Mouse (Mus musculus): Measurements from ENCODE around the gene Cdk2ap2. TPM values are rescaled to one million over a fixed set of nuclear protein-coding genes. Genes with fewer than 3 reads are reported as not detected.

Gene Cdk2ap2
- polyA plus RNA-seq, 1 experiment = 296 TPM

DNA sequence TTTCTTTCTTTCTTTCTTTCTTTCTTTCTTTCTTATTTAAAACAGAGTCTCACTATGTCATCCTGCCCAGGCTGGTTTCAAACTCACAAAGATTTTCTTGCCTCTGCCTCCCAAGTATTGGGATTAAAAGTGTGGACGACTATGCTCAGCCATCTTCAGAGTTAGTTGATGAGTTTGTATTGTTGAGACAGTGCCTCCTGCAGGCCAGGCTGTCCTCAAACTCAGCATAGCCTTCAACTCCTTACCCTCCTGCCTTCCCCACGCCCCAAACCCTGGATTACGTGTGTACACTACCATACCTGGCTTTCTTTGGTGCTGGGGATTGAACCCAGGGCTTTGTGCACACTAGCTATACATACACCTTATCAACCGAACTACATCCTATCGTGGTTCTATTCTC lies 39.5 kb downstream of the Cdk2ap2 start:
- no peak for DNase-seq
- no peak for TF ChIP-seq CTCF (IDR thresholded peaks at IDR 0.05; ENCODE audit: borderline replicate concordance, control insufficient read depth, extremely low read depth, insufficient read depth, low read length, poor library complexity)
- TF ChIP-seq POLR2A (IDR thresholded peaks at IDR 0.05; ENCODE audit: control insufficient read depth, extremely low read depth, insufficient read depth, low read length, poor library complexity) = no peak
- Histone ChIP-seq H3K27ac (ENCODE audit: control insufficient read depth, insufficient read depth, low read length) (no peak overlapping the region), H3K36me3 (ENCODE audit: control insufficient read depth, insufficient read depth, low read length) (peaks cover 9% of the 10 kb centered on the region), H3K4me3 (ENCODE audit: control insufficient read depth, insufficient read depth, low read length) (no peak overlapping the region), H3K4me1 (replicated peaks; ENCODE audit: control insufficient read depth, insufficient read depth, low read length) (peaks cover 14% of the 10 kb centered on the region; the same call in 1 of the 2 replicates), H3K27me3 (ENCODE audit: control insufficient read depth, insufficient read depth, low read length) (no peaks in the 10 kb centered on the region)
- 89% methylated on average over 5 of the region's 5 CpGs for WGBS

DNA sequence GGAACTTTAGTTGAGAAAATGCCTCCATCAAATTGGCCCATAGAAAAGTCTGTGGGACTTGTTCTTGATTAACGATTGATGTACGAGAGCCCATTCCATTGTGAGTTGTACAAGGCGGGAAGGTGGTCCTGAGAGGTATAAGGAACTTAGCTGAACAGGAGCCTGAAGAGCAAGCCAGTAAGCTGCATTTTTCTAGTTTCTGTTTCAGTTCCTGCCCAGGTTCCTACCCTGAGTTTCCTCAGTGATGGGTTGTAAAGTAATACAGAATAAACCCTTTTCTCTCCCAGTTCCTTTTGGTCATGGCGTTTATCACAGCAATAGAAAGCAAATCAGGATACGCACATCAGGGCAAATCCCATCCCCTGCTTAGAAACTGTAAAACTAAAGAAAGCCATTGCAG lies 40.9 kb downstream of the Cdk2ap2 start:
- no peak for TF ChIP-seq POLR2A (IDR thresholded peaks at IDR 0.05; ENCODE audit: control insufficient read depth, extremely low read depth, insufficient read depth, low read length, poor library complexity)
- TF ChIP-seq CTCF (IDR thresholded peaks at IDR 0.05; ENCODE audit: borderline replicate concordance, control insufficient read depth, extremely low read depth, insufficient read depth, low read length, poor library complexity) = no peak
- Histone ChIP-seq H3K27ac (ENCODE audit: control insufficient read depth, insufficient read depth, low read length) (no peak overlapping the region), H3K36me3 (ENCODE audit: control insufficient read depth, insufficient read depth, low read length) (peaks cover 2% of the 10 kb centered on the region), H3K4me3 (ENCODE audit: control insufficient read depth, insufficient read depth, low read length) (no peak overlapping the region), H3K4me1 (replicated peaks; ENCODE audit: control insufficient read depth, insufficient read depth, low read length) (peaks cover 14% of the 10 kb centered on the region; the same call in 1 of the 2 replicates), H3K27me3 (ENCODE audit: control insufficient read depth, insufficient read depth, low read length) (no peaks in the 10 kb centered on the region)
- DNase-seq = no peak
- WGBS = 72% methylated on average over 5 of the region's 5 CpGs

DNA sequence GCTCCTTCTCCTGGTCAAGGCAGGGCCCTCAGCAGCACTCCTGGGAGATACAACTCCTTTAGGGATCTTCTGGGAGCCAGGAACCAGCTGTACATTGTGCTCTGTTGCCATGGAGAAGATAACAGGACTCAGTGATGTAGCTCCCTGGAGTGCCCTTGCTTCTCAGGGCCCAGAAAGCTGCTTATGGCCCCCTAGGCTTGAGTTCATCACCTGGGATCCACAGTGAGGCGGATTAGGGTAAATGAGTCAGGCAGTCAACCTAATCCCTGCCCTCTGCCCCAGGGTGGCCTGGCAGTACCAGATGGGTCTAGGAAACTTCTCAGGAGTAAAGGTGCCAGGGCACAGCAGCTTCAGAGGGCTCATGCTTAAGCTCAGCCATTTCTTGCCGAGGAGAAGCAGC lies 42.5 kb downstream of the Cdk2ap2 start, which contains the start of gene Gpr152:
Gene Gpr152 (plus strand): TSS at position 342 of the 400 bp plus-strand sequence.
- Histone ChIP-seq H3K27ac (ENCODE audit: control insufficient read depth, insufficient read depth, low read length) (no peak within 1 kb of the TSS), H3K4me1 (replicated peaks; ENCODE audit: control insufficient read depth, insufficient read depth, low read length) (peaks cover 22% of the 10 kb centered on the region)
- TF ChIP-seq POLR2A (IDR thresholded peaks at IDR 0.05; ENCODE audit: control insufficient read depth, extremely low read depth, insufficient read depth, low read length, poor library complexity) = no peak
- TF ChIP-seq CTCF (IDR thresholded peaks at IDR 0.05; ENCODE audit: borderline replicate concordance, control insufficient read depth, extremely low read depth, insufficient read depth, low read length, poor library complexity) = no peak

DNA sequence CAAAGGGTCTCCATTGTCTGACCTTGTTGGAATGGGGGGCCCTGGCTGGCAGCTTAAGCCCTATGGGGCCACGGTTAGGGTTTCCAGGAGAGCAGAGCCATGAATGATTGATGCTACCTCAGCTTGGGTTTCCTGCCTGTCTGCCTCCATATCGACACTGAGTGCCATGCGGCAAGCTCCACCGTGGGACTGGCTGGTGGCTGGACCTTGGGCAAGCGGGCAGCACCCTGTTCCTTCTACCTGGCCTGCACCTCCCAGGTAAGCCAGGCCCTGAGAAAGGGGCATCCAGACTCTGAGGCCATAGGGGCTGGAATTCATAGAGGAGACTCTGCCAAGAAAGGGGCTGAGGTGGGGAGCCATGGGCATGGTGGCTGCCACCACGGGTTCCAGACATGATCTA lies 43.2 kb downstream of the Cdk2ap2 start:
- Histone ChIP-seq H3K4me1 (replicated peaks; ENCODE audit: control insufficient read depth, insufficient read depth, low read length) (peaks cover 26% of the 10 kb centered on the region), H3K27me3 (ENCODE audit: control insufficient read depth, insufficient read depth, low read length) (no peaks in the 10 kb centered on the region), H3K4me3 (ENCODE audit: control insufficient read depth, insufficient read depth, low read length) (no peak overlapping the region), H3K36me3 (ENCODE audit: control insufficient read depth, insufficient read depth, low read length) (no peaks in the 10 kb centered on the region), H3K27ac (ENCODE audit: control insufficient read depth, insufficient read depth, low read length) (no peak overlapping the region)
- no peak for TF ChIP-seq CTCF (IDR thresholded peaks at IDR 0.05; ENCODE audit: borderline replicate concordance, control insufficient read depth, extremely low read depth, insufficient read depth, low read length, poor library complexity)
- TF ChIP-seq POLR2A (IDR thresholded peaks at IDR 0.05; ENCODE audit: control insufficient read depth, extremely low read depth, insufficient read depth, low read length, poor library complexity) = no peak
- no peak for DNase-seq
- WGBS = 92% methylated on average over 6 of the region's 6 CpGs

More for the DNA sequence above, 42.5 kb downstream of the Cdk2ap2 start, which contains the start of gene Gpr152:
- no peak within 1 kb of the TSS for H3K4me3 ChIP-seq (ENCODE audit: control insufficient read depth, insufficient read depth, low read length)
- H3K36me3 ChIP-seq (ENCODE audit: control insufficient read depth, insufficient read depth, low read length) = no peaks in the 10 kb centered on the region
- DNase-seq = no peak
- no peaks in the 10 kb centered on the region for H3K27me3 ChIP-seq (ENCODE audit: control insufficient read depth, insufficient read depth, low read length)
- WGBS = 98% methylated on average over 2 of the region's 2 CpGs

DNA sequence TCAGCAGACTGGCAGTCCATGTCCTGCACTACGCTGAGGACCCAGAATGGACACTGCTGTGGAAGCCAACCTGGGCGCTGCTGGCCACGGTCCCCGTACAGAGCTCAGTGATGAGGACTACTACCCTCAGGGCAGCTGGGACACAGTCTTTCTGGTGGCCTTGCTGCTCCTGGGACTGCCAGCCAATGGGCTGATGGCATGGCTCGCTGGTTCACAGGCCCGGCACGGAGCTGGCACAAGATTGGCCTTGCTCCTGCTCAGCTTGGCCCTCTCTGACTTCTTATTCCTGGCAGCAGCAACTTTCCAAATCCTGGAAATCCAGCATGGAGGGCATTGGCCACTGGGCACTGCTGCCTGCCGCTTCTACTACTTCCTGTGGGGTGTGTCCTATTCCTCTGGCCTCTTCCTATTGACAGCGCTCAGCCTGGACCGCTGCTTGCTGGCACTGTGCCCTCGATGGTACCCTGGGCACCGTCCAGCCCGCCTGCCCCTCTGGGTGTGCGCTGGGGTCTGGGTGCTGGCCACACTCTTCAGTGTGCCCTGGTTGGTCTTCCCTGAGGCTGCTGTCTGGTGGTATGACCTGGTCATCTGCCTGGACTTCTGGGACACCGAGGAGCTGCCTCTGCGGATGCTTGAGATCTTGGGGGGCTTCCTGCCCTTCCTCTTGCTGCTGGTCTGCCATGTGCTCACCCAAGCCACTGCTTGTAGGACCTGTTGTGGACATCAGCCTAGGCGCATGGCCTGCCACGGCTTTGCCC lies 45.6 kb downstream of the Cdk2ap2 start:
- DNase-seq = no peak
- Histone ChIP-seq H3K27me3 (ENCODE audit: control insufficient read depth, insufficient read depth, low read length) (no peaks in the 10 kb centered on the region), H3K4me1 (replicated peaks; ENCODE audit: control insufficient read depth, insufficient read depth, low read length) (peaks cover 36% of the 10 kb centered on the region), H3K36me3 (ENCODE audit: control insufficient read depth, insufficient read depth, low read length) (no peaks in the 10 kb centered on the region), H3K27ac (ENCODE audit: control insufficient read depth, insufficient read depth, low read length) (no peak overlapping the region), H3K4me3 (ENCODE audit: control insufficient read depth, insufficient read depth, low read length) (no peak overlapping the region)
- TF ChIP-seq POLR2A (IDR thresholded peaks at IDR 0.05; ENCODE audit: control insufficient read depth, extremely low read depth, insufficient read depth, low read length, poor library complexity) = no peak
- no peak for TF ChIP-seq CTCF (IDR thresholded peaks at IDR 0.05; ENCODE audit: borderline replicate concordance, control insufficient read depth, extremely low read depth, insufficient read depth, low read length, poor library complexity)
- 98% methylated on average over 18 of the region's 18 CpGs for WGBS

DNA sequence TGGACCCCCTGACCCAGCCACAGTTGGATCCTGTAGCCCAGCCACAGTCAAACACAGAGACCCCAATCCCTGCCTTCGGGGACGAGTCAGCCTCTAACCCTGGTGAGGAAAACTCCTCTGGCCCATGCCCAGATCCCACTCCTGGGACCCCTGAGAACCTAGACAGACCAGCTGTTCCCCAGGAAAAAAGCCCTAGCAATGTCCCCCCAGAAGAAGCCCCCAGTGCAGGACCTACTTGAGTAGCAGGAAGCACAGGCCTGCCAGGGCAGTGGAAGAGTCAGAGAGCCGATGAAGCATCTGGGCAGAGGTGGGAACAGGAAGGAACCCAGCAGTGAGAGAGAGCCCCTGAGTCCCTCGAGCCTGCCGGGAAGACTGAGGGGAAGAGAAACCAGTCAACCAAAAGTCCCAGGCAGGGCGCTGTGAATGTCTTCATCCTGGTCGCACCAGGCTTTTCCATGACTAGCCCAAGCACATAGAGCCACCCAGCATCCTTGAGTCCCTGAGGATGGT lies 46.8 kb downstream of the Cdk2ap2 start, which contains the start of gene Cabp4:
Gene Cabp4 (minus strand): TSS at position 275 of the 510 bp plus-strand sequence.
- no peak within 1 kb of the TSS for H3K4me3 ChIP-seq (ENCODE audit: control insufficient read depth, insufficient read depth, low read length)
- WGBS = 65% methylated on average over 7 of the region's 7 CpGs
- no peaks in the 10 kb centered on the region for H3K27me3 ChIP-seq (ENCODE audit: control insufficient read depth, insufficient read depth, low read length)
- H3K36me3 ChIP-seq (ENCODE audit: control insufficient read depth, insufficient read depth, low read length) = no peaks in the 10 kb centered on the region
- H3K4me1 ChIP-seq (replicated peaks; ENCODE audit: control insufficient read depth, insufficient read depth, low read length) = peaks cover 39% of the 10 kb centered on the region
- TF ChIP-seq CTCF (IDR thresholded peaks at IDR 0.05; ENCODE audit: borderline replicate concordance, control insufficient read depth, extremely low read depth, insufficient read depth, low read length, poor library complexity) = no peak
- TF ChIP-seq POLR2A (IDR thresholded peaks at IDR 0.05; ENCODE audit: control insufficient read depth, extremely low read depth, insufficient read depth, low read length, poor library complexity) = no peak
- H3K27ac ChIP-seq (ENCODE audit: control insufficient read depth, insufficient read depth, low read length) = peak within 1 kb of the TSS; percentile 79
- DNase-seq = no peak

Measured in thymus, adult 2 months (tissue).